Mouse (Mus musculus): Measurements from ENCODE around the gene Cysrt1.
"Not testable (repeated sequence)": the region's sequence is repeated elsewhere in the genome, so short reads cannot be mapped to it uniquely, and the experiment has no call there.

Gene Cysrt1

DNA sequence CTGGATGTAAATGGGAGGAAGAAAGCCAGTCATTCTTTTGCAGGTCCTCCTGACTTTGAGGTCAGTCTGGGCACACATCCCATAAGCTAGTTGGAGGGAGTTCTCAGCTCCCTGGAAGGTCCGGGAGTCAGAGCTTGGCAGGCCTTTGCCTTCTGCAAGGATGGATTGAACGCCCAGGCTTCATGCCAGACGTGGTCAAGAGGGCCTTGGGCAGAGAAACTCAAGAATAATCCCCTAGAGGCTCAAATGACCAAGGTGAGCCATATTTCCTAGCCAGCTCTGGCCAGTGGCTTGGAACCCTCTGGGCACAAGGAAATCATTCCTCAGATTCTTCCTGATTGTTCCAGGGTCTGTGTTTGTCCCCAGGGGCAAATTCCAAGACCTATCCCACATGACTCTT lies 22.6 kb upstream of the Cysrt1 start:
- in situ Hi-C loops (cut with MseI, MboI) = no loop called here

DNA sequence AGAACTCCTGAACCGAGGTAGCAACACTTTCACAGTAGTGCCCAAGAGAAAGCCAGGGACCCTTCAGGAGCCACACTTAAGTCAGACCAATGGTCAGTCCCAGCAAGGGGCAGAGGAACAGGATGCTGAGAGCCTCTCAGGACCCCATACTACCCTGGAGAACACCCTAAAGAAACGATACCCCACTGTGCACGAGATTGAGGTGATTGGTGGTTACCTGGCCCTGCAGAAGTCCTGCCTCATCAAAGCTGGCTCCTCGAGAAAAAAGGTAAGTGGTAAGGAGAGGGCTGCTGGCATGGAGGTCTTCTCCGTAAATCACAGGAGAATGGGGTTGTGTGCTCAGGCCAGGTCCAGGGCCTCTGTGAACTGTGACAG lies 22.0 kb upstream of the Cysrt1 start:
- in situ Hi-C loops (cut with MseI, MboI) = no loop called here

GRCm38 (mm10) chr2:25263623-25264285 lies 21.5 kb upstream of the Cysrt1 start:
- in situ Hi-C loops (cut with MseI, MboI) = no loop called here

DNA sequence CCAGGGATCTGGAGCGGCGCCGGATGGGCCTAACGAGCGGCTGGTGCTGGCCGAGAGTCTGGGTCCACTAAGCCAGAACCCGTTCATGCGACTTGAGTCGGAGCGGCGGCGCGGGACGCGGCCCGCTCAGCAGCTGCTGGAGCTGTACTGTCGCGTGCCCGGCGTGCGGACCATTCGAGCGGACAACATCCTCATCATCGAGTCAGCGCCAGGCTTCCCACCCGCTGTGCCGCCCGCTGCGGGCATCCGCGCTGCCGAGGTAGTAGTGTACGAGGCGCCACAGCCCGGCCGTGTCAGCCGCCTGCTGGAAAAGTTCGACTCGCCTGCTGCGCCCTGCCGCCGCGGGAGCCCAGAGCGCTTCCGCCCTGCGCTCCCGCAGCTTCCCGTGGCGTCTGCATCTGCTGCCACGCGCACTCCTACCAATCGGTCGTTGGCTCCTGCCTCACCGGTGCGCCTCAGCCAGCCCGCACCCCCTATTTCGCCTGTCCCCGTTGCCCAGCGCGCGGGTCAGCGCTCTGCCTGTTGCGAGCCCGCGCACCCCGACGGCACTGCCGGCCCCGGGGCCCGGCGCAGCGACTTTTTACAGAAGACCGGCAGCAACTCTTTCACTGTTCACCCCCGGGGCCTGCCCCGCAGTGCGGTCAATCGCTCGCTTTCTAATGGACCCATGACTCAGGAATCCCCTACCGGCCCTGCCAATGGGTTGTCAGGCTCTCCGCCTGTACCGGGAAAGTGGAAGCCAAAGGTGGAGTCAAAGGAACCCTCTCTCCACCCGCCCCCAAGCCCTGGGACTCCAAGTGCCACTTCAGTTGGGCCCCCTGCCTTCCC lies 20.8 kb upstream of the Cysrt1 start:
- in situ Hi-C loops (cut with MseI, MboI) = no loop called here

- in situ Hi-C loops (cut with MseI, MboI) = no loop called here
Measured at GRCm38 (mm10) chr2:25262291-25262767, 20.1 kb upstream of the Cysrt1 start, which contains the start of gene Tprn. TSS of gene Tprn (plus strand) at chr2:25262618.

- in situ Hi-C loops (cut with MseI, MboI) = no loop called here
Measured at GRCm38 (mm10) chr2:25261870-25262269, 19.6 kb upstream of the Cysrt1 start.

DNA sequence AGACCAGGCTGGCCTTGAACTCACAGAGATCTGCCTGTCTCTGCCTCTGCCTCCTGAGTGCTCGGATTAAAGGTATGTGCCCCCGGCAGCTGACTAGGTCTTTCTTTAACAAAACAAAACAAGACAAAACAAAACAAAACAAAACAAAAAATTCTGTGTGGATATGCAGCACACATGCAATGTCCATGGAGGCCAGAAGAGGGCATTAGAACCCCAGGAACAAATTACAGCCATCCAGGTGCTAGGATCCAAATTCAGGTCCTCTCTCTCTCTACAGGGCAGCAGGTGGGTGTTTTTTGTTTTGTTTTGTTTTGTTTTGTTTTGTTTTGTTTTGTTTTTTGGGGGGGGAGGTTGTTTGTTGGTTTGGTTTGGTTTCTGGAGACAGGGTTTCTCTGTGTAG lies 16.6 kb upstream of the Cysrt1 start:
- in situ Hi-C loops (cut with MseI, MboI) = no loop called here

DNA sequence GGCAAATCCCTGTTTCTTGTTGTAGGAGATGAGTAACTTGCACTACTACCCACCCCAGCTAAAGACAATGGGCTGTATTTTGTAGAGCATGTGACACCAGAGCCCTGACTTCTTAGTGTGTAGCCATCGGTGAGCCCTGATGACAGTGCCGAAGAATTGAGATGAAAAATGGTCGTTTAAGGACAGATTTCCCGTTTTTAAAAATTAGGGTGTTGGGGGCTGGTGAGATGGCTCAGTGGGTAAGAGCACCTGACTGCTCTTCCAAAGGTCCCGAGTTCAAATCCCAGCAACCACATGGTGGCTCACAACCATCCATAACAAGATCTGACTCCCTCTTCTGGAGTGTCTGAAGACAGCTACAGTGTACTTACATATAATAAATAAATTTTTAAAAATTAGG lies 15.0 kb upstream of the Cysrt1 start:
- in situ Hi-C loops (cut with MseI, MboI) = not testable (repeated sequence)

GRCm38 (mm10) chr2:25256443-25257109 lies 14.3 kb upstream of the Cysrt1 start:
- in situ Hi-C loops (cut with MseI, MboI) = not testable (repeated sequence)

GRCm38 (mm10) chr2:25255284-25255779 lies 13.1 kb upstream of the Cysrt1 start, which contains the start of gene Tmem203:
TSS of gene Tmem203 (plus strand) at chr2:25255439.
- in situ Hi-C loops (cut with MseI, MboI) = no loop called here

GRCm38 (mm10) chr2:25252331-25252730 lies 10.1 kb upstream of the Cysrt1 start:
- in situ Hi-C loops (cut with MseI, MboI) = no loop called here

GRCm38 (mm10) chr2:25246183-25247072 lies 4.2 kb upstream of the Cysrt1 start, which contains the start of gene AL732309.1:
TSS of gene AL732309.1 (minus strand) at chr2:25246863.
- in situ Hi-C loops (cut with MseI, MboI) = no loop called here

DNA sequence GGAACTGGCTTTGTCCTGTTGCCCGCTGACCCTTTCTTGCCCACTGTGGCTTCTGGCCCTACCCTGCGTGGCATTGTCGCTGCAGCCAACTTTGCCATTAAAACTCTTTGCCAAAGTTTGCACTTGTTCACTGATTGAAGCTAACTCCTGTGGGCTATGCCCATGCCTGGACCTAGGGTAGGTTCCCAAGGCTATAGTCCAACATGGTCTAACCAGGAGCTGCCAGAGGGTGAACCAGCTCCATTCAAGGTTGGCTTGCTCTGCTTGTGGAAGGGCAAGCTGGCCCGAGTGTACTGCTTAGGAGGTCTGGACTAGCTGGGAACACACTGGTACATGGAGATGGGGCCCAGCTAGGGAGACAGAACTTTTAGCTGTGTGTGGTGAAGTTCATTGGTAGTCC lies 1.9 kb upstream of the Cysrt1 start:
- in situ Hi-C loops (cut with MseI, MboI) = no loop called here

- in situ Hi-C loops (cut with MseI, MboI) = no loop called here
Measured at GRCm38 (mm10) chr2:25243342-25243741, 1.1 kb upstream of the Cysrt1 start.

- in situ Hi-C loops (cut with MseI, MboI) = no loop called here
Measured at GRCm38 (mm10) chr2:25241438-25241775, 845 bp downstream of the Cysrt1 start.

- in situ Hi-C loops (cut with MseI, MboI) = no loop called here
Measured at GRCm38 (mm10) chr2:25240723-25241437, 1.4 kb downstream of the Cysrt1 start.

GRCm38 (mm10) chr2:25240310-25240709 lies 1.9 kb downstream of the Cysrt1 start:
- in situ Hi-C loops (cut with MseI, MboI) = no loop called here

DNA sequence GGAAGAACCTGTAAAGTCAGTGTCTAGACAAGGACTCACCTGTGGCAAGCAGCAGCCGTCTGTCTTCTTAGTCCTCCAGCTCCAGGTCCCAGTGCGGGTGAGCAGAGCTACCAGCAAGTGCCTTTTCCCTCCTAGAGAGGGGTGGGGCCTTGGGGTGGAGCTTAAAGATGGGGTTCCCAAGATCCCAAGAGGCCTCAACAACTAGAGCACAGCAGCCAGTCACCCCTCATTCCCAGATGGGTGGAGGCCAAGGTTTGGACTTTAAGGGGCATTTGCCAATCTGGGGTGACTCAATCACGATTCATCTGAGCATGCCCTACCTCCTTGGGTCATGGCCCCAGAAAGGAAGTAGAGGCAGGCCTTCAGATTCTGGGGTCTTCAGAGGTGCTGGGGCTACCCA lies 2.5 kb downstream of the Cysrt1 start:
- in situ Hi-C loops (cut with MseI, MboI) = no loop called here

GRCm38 (mm10) chr2:25238106-25238505 lies 4.1 kb downstream of the Cysrt1 start:
- in situ Hi-C loops (cut with MseI, MboI) = no loop called here

DNA sequence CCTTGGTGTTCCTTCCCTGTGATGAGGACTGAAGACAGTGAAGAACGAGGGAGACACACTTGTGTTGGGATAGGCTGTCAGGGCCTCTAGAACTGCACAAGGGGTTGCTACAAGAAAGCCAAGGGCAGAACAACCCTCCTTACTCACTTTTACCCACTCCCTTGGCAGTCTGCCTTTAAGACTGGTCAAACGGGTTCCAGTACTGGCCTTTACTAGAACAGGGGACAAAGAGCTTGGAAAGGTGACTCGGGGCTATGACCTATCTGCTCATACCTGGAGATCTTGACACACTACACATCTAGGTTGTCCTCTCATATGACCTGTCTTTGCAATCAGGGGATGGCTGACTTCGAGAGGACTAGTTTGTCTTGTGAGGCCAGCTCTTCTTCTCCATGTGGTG lies 4.7 kb downstream of the Cysrt1 start:
- in situ Hi-C loops (cut with MseI, MboI) = no loop called here

DNA sequence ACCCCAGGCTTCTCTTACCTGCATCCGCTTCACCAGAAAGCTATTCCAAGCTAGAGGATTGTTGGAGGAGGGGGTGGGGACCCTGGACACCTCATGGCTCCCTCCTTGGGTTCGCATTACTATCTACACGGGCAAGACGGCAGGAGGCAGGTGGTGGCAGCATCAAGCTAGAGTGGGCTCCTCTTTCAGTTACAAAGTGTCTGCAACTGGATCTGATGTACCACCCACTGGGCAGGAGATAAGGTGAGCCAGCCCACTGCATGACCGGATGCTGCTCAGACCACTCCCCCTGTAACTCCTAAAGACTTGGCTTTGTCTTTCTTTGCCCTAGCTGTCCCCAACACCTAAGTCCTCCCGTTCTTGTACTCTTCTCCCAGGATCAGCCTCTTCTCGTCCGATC lies 5.6 kb downstream of the Cysrt1 start, which contains the start of gene Rnf224:
Rnf224 (minus strand) TSS at position 174 of the 400 bp plus-strand sequence.
- in situ Hi-C loops (cut with MseI, MboI) = no loop called here
